Mouse (Mus musculus): ENCODE results near the gene Gm21679. TPM values are rescaled to one million over a fixed set of nuclear protein-coding genes. Genes with fewer than 3 reads are reported as not detected.
"Not testable (repeated sequence)": the region's sequence is repeated elsewhere in the genome, so short reads cannot be mapped to it uniquely, and the experiment has no call there.

The Gm21679 gene
- polyA plus RNA-seq (2015; fragmentation: Nextera tagmentation; extraction: Ambion mirVana): not detected in 2 replicates

DNA sequence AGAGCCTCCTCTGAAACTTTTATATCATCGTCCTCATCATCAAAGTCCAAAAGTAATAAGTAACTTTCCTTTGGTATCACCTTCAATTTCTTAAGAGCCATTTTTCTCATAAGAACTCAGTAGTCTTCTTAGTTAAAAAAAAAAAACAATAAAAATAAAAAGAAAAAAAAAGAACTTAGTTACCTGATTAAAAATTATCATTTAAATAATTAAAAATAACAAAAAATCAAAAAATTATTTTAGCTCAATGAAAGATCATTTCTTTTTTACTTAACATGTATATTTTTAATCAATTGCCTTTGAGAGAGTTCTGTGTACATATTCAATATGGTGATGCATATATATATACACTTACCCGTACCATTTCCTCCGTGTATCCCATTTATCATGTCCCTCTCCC, at the start of gene Gm21679:
TSS of gene Gm21679 (minus strand) at position 101 of the 400 bp plus-strand sequence.
- ATAC-seq (ENCODE audit: low FRiP score, low read depth): not testable (repeated sequence)
- WGBS: no CpG with 5 or more reads among the region's 3 CpGs

More for the DNA sequence above, at the start of gene Gm21679:
- not testable (repeated sequence) for H3K4me2 ChIP-seq; H3K4me1 ChIP-seq (replicated peaks); H3K4me3 ChIP-seq; H3K9ac ChIP-seq; H3K27me3 ChIP-seq; H3K9me3 ChIP-seq; H3K27ac ChIP-seq (replicated peaks); H3K36me3 ChIP-seq
